ENCODE assay signal across 8 mouse cellular contexts in the genomic region with DNA sequence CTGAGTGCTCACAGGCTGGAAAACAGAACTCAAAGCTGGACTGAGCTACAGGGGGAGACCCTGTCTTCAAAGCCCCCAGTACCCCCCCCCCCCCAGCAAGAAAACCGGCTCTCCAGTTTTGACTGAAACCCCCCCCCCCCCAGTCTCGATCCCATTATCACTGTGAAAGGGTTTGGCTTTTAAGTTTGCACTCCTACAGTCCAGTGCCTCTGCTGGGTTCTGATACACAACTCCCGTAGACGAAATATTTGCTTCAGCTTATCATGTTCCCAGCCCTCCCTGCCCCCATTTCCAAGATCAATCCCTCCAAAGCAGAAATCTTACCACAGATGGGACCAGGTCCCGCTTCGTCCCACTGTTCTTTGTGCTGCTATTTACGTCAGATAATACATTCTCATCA. TPM values are rescaled to one million over a fixed set of nuclear protein-coding genes. Genes with fewer than 3 reads are reported as not detected.
DNase-seq lines count a peak whose midpoint lies in the region; ATAC-seq and TF ChIP-seq lines count a peak whose summit lies in the region.

No protein-coding gene starts in this region.

- H3K27me3 ChIP-seq in kidney, embryonic 16.5 days (ENCODE audit: insufficient read depth, low read length), result no peaks in the 10 kb centered on the region
- no peaks in the 10 kb centered on the region for H3K27me3 ChIP-seq in forebrain, embryonic 11.5 days (ENCODE audit: control insufficient read depth, insufficient read depth, low read length)
- H3K27me3 ChIP-seq in intestine, embryonic 14.5 days (replicated peaks; ENCODE audit: control insufficient read depth, insufficient read depth, low read length), result no peaks in the 10 kb centered on the region
- no peaks in the 10 kb centered on the region for H3K27me3 ChIP-seq in midbrain, postnatal 0 days (ENCODE audit: insufficient read depth, low read length)

- no peak for TF ChIP-seq CTCF in midbrain, postnatal 0 days (IDR thresholded peaks at IDR 0.05)

- no peaks in the 10 kb centered on the region for H3K9me3 ChIP-seq in kidney, embryonic 16.5 days (ENCODE audit: low read length)
- no peaks in the 10 kb centered on the region for H3K9me3 ChIP-seq in forebrain, embryonic 11.5 days (ENCODE audit: control insufficient read depth, low read length)
- H3K9me3 ChIP-seq in intestine, embryonic 14.5 days (ENCODE audit: control insufficient read depth, low read length), result no peaks in the 10 kb centered on the region
- H3K9me3 ChIP-seq in midbrain, postnatal 0 days (ENCODE audit: low read length), result no peaks in the 10 kb centered on the region

- peak overlapping the region; percentile 45 for H3K4me2 ChIP-seq in kidney, embryonic 16.5 days (replicated peaks; ENCODE audit: low read depth, low read length)
- peak overlapping the region; percentile 49; the same call in 1 of the 2 replicates for H3K4me2 ChIP-seq in forebrain, embryonic 11.5 days (ENCODE audit: low read depth, low read length, severe bottlenecking)
- H3K4me2 ChIP-seq in intestine, embryonic 14.5 days (ENCODE audit: low read length), result peak overlapping the region; percentile 47
- H3K4me2 ChIP-seq in midbrain, postnatal 0 days (ENCODE audit: low read depth, low read length, poor library complexity, severe bottlenecking), result peak overlapping the region; percentile 44

- peak overlapping the region; percentile 20; the same call in 1 of the 2 replicates for H3K4me3 ChIP-seq in kidney, embryonic 16.5 days (ENCODE audit: low read length)
- no peak overlapping the region for H3K4me3 ChIP-seq in forebrain, embryonic 11.5 days (ENCODE audit: low read depth, low read length)
- H3K4me3 ChIP-seq in intestine, embryonic 14.5 days (ENCODE audit: low read depth, low read length), result no peak overlapping the region
- peak overlapping the region; percentile 13; the same call in 1 of the 2 replicates for H3K4me3 ChIP-seq in midbrain, postnatal 0 days (ENCODE audit: low read depth, low read length)

- H3K27ac ChIP-seq in kidney, embryonic 16.5 days (ENCODE audit: low read length), result no peak overlapping the region
- H3K27ac ChIP-seq in forebrain, embryonic 11.5 days (ENCODE audit: low read depth, low read length), result peak overlapping the region; percentile 61; the same call in 1 of the 2 replicates
- H3K27ac ChIP-seq in intestine, embryonic 14.5 days (ENCODE audit: low read depth), result no peak overlapping the region
- no peak overlapping the region for H3K27ac ChIP-seq in midbrain, postnatal 0 days (ENCODE audit: low read depth, low read length)

- ATAC-seq in kidney, embryonic 16.5 days (ENCODE audit: low FRiP score, low TSS enrichment), result no peak
- ATAC-seq in forebrain, embryonic 11.5 days (replicated peaks; ENCODE audit: low FRiP score), result peak; percentile 22
- ATAC-seq in intestine, embryonic 14.5 days (replicated peaks; ENCODE audit: low FRiP score, low TSS enrichment, low read depth), result no peak
- ATAC-seq in midbrain, postnatal 0 days (ENCODE audit: low FRiP score), result peak; percentile 24; the same call in 1 of the 2 replicates

- 43% methylated on average over 7 of the region's 7 CpGs for WGBS in kidney, embryonic 16.5 days
- WGBS in forebrain, embryonic 11.5 days, result 43% methylated on average over 7 of the region's 7 CpGs
- 54% methylated on average over 7 of the region's 7 CpGs for WGBS in intestine, embryonic 14.5 days
- WGBS in midbrain, postnatal 0 days, result 16% methylated on average over 7 of the region's 7 CpGs

- peaks cover 25% of the 10 kb centered on the region for H3K4me1 ChIP-seq in kidney, embryonic 16.5 days (ENCODE audit: insufficient read depth, low read length)
- peaks cover 5% of the 10 kb centered on the region; the same call in 1 of the 2 replicates for H3K4me1 ChIP-seq in forebrain, embryonic 11.5 days (replicated peaks; ENCODE audit: control insufficient read depth, insufficient read depth, low read length)
- H3K4me1 ChIP-seq in intestine, embryonic 14.5 days (replicated peaks; ENCODE audit: control insufficient read depth, insufficient read depth, low read length), result peaks cover 10% of the 10 kb centered on the region
- H3K4me1 ChIP-seq in midbrain, postnatal 0 days (ENCODE audit: insufficient read depth, low read length), result 0 out of 2 replicates have a peak, but pooled peaks cover 8% of the 10 kb centered on the region

- DNase-seq in kidney, adult 18-20 months, result no peak
- DNase-seq in forebrain, embryonic 11.5 days (ENCODE audit: low spot score), result no peak
- DNase-seq in intestine, embryonic 14.5 days (ENCODE audit: low spot score), result no peak
- no peak for DNase-seq in midbrain, postnatal 0 days (ENCODE audit: low spot score)
- no peak for DNase-seq in left cerebral cortex, postnatal 4 days
- DNase-seq in urinary bladder, postnatal 25 days (ENCODE audit: low spot score), result no peak
- no peak for DNase-seq in ovary, postnatal 14 days (ENCODE audit: low spot score)

- H3K9ac ChIP-seq in kidney, embryonic 16.5 days (replicated peaks; ENCODE audit: low read length), result peak overlapping the region; percentile 44; the same call in 1 of the 2 replicates
- H3K9ac ChIP-seq in forebrain, embryonic 11.5 days (ENCODE audit: low read length), result no peak overlapping the region
- H3K9ac ChIP-seq in intestine, embryonic 14.5 days (ENCODE audit: low read length), result no peak overlapping the region
- 0 out of 2 replicates have a peak overlapping the region, but pooled peaks have one; percentile 20 for H3K9ac ChIP-seq in midbrain, postnatal 0 days (replicated peaks; ENCODE audit: low read length, poor library complexity, severe bottlenecking)

- no peaks in the 10 kb centered on the region for H3K36me3 ChIP-seq in kidney, embryonic 16.5 days (ENCODE audit: insufficient read depth, low read length)
- no peaks in the 10 kb centered on the region for H3K36me3 ChIP-seq in forebrain, embryonic 11.5 days (ENCODE audit: control insufficient read depth, insufficient read depth, low read length)
- H3K36me3 ChIP-seq in intestine, embryonic 14.5 days (ENCODE audit: control insufficient read depth, insufficient read depth, low read length), result no peaks in the 10 kb centered on the region
- no peaks in the 10 kb centered on the region for H3K36me3 ChIP-seq in midbrain, postnatal 0 days (ENCODE audit: insufficient read depth, low read length)

- intact Hi-C loops in left cerebral cortex, postnatal 4 days (cut with DNase I), result loop anchor here (2.0 to 5.0 kb wide), 2 partner anchors 148 to 161 kb away; partner anchors contain the start of gene Ston2

RNA-seq across cellular contexts. Expression of gene Gtf2a1, which starts 50.8 kb away (rescaled TPM):
- 50.3 and 51.3 TPM in 2 replicates for polyA plus RNA-seq in kidney, embryonic 16.5 days (2015; fragmentation: Nextera tagmentation; extraction: Ambion mirVana)
- 45.5 and 47.9 TPM in 2 replicates for polyA plus RNA-seq in forebrain, embryonic 11.5 days (2014; fragmentation: Nextera tagmentation; extraction: Ambion mirVana)
- 30.9 and 33.6 TPM in 2 replicates for polyA plus RNA-seq in intestine, embryonic 14.5 days (2014; fragmentation: Nextera tagmentation; extraction: Ambion mirVana)
- total RNA-seq in midbrain, postnatal 0 days (2014; rRNA removed), result 28.4 and 37.7 TPM in 2 replicates
- polyA plus RNA-seq in midbrain, postnatal 0 days (2015; fragmentation: Nextera tagmentation; extraction: Ambion mirVana), result 32.6 and 34.0 TPM in 2 replicates
- 10 to 100 TPM; 62.1 to 64.0 TPM for total RNA-seq in left cerebral cortex, postnatal 4 days (2021)

Comparison
In these comparisons a context has a peak if more than half of its experiments do, and no peak if none do; other contexts are left out.
1. ATAC-seq: peak in forebrain, embryonic 11.5 days (single experiment) and midbrain, postnatal 0 days (single experiment); none in kidney, embryonic 16.5 days (single experiment) and intestine, embryonic 14.5 days (single experiment).
2. H3K4me3 ChIP-seq: peak in kidney, embryonic 16.5 days (single experiment) and midbrain, postnatal 0 days (single experiment); none in forebrain, embryonic 11.5 days (single experiment) and intestine, embryonic 14.5 days (single experiment).
3. H3K9ac ChIP-seq: peak in kidney, embryonic 16.5 days (single experiment) and midbrain, postnatal 0 days (single experiment); none in forebrain, embryonic 11.5 days (single experiment) and intestine, embryonic 14.5 days (single experiment).
4. Peak in every context shown above with its lines, with median percentiles within 50 percentile points of each other: H3K4me2 ChIP-seq.